8 mouse cellular contexts compared by ENCODE assay signal in genomic region chr2:92376300-92376699, GRCm38 (mm10). TPM values are rescaled to one million over a fixed set of nuclear protein-coding genes. Genes with fewer than 3 reads are reported as not detected.
A peak's percentile ranks its signal among the peaks of the same experiment; 100 is the strongest.
DNase-seq lines count a peak whose midpoint lies in the region; ATAC-seq and TF ChIP-seq lines count a peak whose summit lies in the region.

No protein-coding gene starts in this region.

- no peak overlapping the region for H3K27ac ChIP-seq in CH12.LX (ENCODE audit: insufficient read depth, low read depth)
- no peak overlapping the region for H3K27ac ChIP-seq in forebrain, embryonic 14.5 days (ENCODE audit: low read depth, low read length)
- H3K27ac ChIP-seq in liver, embryonic 14.5 days, result no peak overlapping the region

- H3K9me3 ChIP-seq in CH12.LX (replicated peaks; ENCODE audit: low read length), result no peaks in the 10 kb centered on the region
- no peaks in the 10 kb centered on the region for H3K9me3 ChIP-seq in forebrain, embryonic 14.5 days (replicated peaks; ENCODE audit: control insufficient read depth, low read length)
- no peaks in the 10 kb centered on the region for H3K9me3 ChIP-seq in liver, embryonic 14.5 days (ENCODE audit: control insufficient read depth, low read length)

- peak overlapping the region; percentile 88 to 99 (median 98) for H3K4me3 ChIP-seq in CH12.LX (replicated peaks in 1 of 3; ENCODE audit: low read depth in 2 of 3, low read length in 2 of 3, poor library complexity in 1 of 3)
- peak overlapping the region; percentile 70; the same call in 1 of the 2 replicates for H3K4me3 ChIP-seq in forebrain, embryonic 14.5 days (ENCODE audit: low read depth, low read length)
- peak overlapping the region; percentile 66 to 88 for H3K4me3 ChIP-seq in liver, embryonic 14.5 days (ENCODE audit: insufficient read depth in 1 of 2, low read depth in 2 of 2, low read length in 2 of 2)

- WGBS in forebrain, embryonic 14.5 days, result 84% methylated on average over 6 of the region's 6 CpGs
- WGBS in liver, embryonic 14.5 days (ENCODE audit: insufficient replicate concordance), result 69% methylated on average over 6 of the region's 6 CpGs

- TF ChIP-seq POLR2A in CH12.LX (IDR thresholded peaks at IDR 0.05; ENCODE audit: low read depth, low read length), result no peak

- peaks cover 23 to 66% of the 10 kb centered on the region in 2 experiments for H3K4me1 ChIP-seq in CH12.LX (ENCODE audit: control insufficient read depth in 1 of 2, insufficient read depth in 2 of 2)
- peaks cover 35% of the 10 kb centered on the region for H3K4me1 ChIP-seq in forebrain, embryonic 14.5 days (ENCODE audit: control insufficient read depth, insufficient read depth, low read length)
- H3K4me1 ChIP-seq in liver, embryonic 14.5 days (replicated peaks; ENCODE audit: control insufficient read depth in 2 of 2, insufficient read depth in 2 of 2, low read length in 1 of 2), result peaks cover 4 to 13% of the 10 kb centered on the region in 2 experiments; a peak in 3 of 4 replicates

- DNase-seq in heart, adult 11 months, result peak; percentile 91
- no peak for DNase-seq in heart, postnatal 4 days
- DNase-seq in CH12.LX (ENCODE audit: extremely low read depth), result no peak
- no peak for DNase-seq in forebrain, embryonic 14.5 days (ENCODE audit: low spot score)
- no peak for DNase-seq in liver, embryonic 14.5 days (ENCODE audit: low read depth in 3 of 3, low spot score in 3 of 3)
- DNase-seq in layer of hippocampus, postnatal 25 days (ENCODE audit: extremely low spot score in 1 of 2, low spot score in 1 of 2), result no peak
- DNase-seq in retina, embryonic 14.5 days (ENCODE audit: low spot score), result no peak
- no peak for DNase-seq in cerebellum, postnatal 4 days (ENCODE audit: low spot score in 2 of 2)

- H3K27me3 ChIP-seq in CH12.LX (replicated peaks), result peaks cover 8% of the 10 kb centered on the region
- 0 out of 2 replicates have a peak, but pooled peaks cover 1% of the 10 kb centered on the region for H3K27me3 ChIP-seq in forebrain, embryonic 14.5 days (replicated peaks; ENCODE audit: control insufficient read depth, insufficient read depth, low read length)
- peaks cover 13% of the 10 kb centered on the region for H3K27me3 ChIP-seq in liver, embryonic 14.5 days (ENCODE audit: control insufficient read depth, insufficient read depth, low read length)

- peaks cover 9% of the 10 kb centered on the region for H3K79me2 ChIP-seq in CH12.LX (replicated peaks; ENCODE audit: control insufficient read depth, extremely low read depth, insufficient read depth, poor library complexity, severe bottlenecking)

- TF ChIP-seq RAD21 in CH12.LX (IDR thresholded peaks at IDR 0.05; ENCODE audit: low read depth, low read length), result no peak

- dilution Hi-C loops in CH12.LX (cut with MboI; ENCODE audit: extremely low pct_ligation_motif_present, extremely low pct_unique_long_range_greater_than_20kb, low sequenced_read_pairs), result no loop called here

- H3K9ac ChIP-seq in CH12.LX (ENCODE audit: insufficient read depth, low read depth), result peak overlapping the region; percentile 89; the same call in 1 of the 2 replicates
- peak overlapping the region; percentile 73; the same call in 1 of the 2 replicates for H3K9ac ChIP-seq in forebrain, embryonic 14.5 days (ENCODE audit: low read length)
- H3K9ac ChIP-seq in liver, embryonic 14.5 days (replicated peaks), result peak overlapping the region; percentile 66

- TF ChIP-seq CTCF in CH12.LX (conservative IDR thresholded peaks at IDR 0.05 in 1 of 2, IDR thresholded peaks at IDR 0.05 in 1 of 2; ENCODE audit: low read depth in 2 of 2, low read length in 2 of 2), result no peak
- no peak for TF ChIP-seq CTCF in liver, embryonic 14.5 days (IDR thresholded peaks at IDR 0.05; ENCODE audit: low read depth)

- no peak for TF ChIP-seq EP300 in CH12.LX (IDR thresholded peaks at IDR 0.05; ENCODE audit: low read length)
- no peak for TF ChIP-seq EP300 in liver, embryonic 14.5 days (IDR thresholded peaks at IDR 0.05; ENCODE audit: low read depth)

- peak overlapping the region; percentile 98 for H3K4me2 ChIP-seq in CH12.LX (ENCODE audit: insufficient read depth, low read depth, poor library complexity, severe bottlenecking)
- H3K4me2 ChIP-seq in forebrain, embryonic 14.5 days (ENCODE audit: low read length), result peak overlapping the region; percentile 82
- peak overlapping the region; percentile 98 for H3K4me2 ChIP-seq in liver, embryonic 14.5 days (ENCODE audit: low read depth)

- in situ Hi-C loops in CH12.LX (cut with MboI; ENCODE audit: low pct_ligation_motif_present, low pct_unique_long_range_greater_than_20kb, low sequenced_read_pairs), result no loop called here

- peaks cover 32 to 43% of the 10 kb centered on the region in 2 experiments for H3K36me3 ChIP-seq in CH12.LX (replicated peaks in 1 of 2; ENCODE audit: control insufficient read depth in 1 of 2, insufficient read depth in 1 of 2, low read length in 1 of 2)
- peaks cover 38% of the 10 kb centered on the region for H3K36me3 ChIP-seq in forebrain, embryonic 14.5 days (ENCODE audit: control insufficient read depth, insufficient read depth, low read length)
- peaks cover 6% of the 10 kb centered on the region; the same call in 1 of the 2 replicates for H3K36me3 ChIP-seq in liver, embryonic 14.5 days (replicated peaks; ENCODE audit: control insufficient read depth, insufficient read depth, low read depth)

- no peak for ATAC-seq in forebrain, embryonic 14.5 days
- no peak for ATAC-seq in liver, embryonic 14.5 days (ENCODE audit: insufficient read depth)

TF ChIP-seq in CH12.LX, 34 proteins besides CTCF, POLR2A, EP300 and RAD21:
- TF ChIP-seq SMC3 (IDR thresholded peaks at IDR 0.05; ENCODE audit: low read depth, low read length) (no peak), MXI1 (IDR thresholded peaks at IDR 0.05; ENCODE audit: low read depth, low read length) (no peak), ELF1 (IDR thresholded peaks at IDR 0.05; ENCODE audit: low read depth, low read length) (no peak), USF2 (conservative IDR thresholded peaks at IDR 0.05; ENCODE audit: low read depth, low read length) (no peak), JUN (IDR thresholded peaks at IDR 0.05; ENCODE audit: insufficient read depth, low read depth, low read length) (no peak), MAFK (IDR thresholded peaks at IDR 0.05; ENCODE audit: insufficient replicate concordance, low read length) (no peak), ZKSCAN1 (IDR thresholded peaks at IDR 0.05; ENCODE audit: borderline replicate concordance, low read depth, low read length) (no peak)

RNA-seq across cellular contexts. Expression of gene Large2, which starts 1.6 kb away (rescaled TPM):
- under 1 TPM; 0.29 to 0.70 TPM for total RNA-seq in heart, postnatal 4 days (2021)
- total RNA-seq in CH12.LX (2012; rRNA removed), result 1.4 and 1.5 TPM in 2 replicates
- 0.19 TPM in 1 of 2 replicates, not detected in the other for total RNA-seq in CH12.LX (2014; rRNA removed)
- polyA plus RNA-seq in CH12.LX (2012; ENCODE audit: insufficient read length, low read depth), result 0.45 and 0.89 TPM in 2 replicates
- polyA plus RNA-seq in forebrain, embryonic 14.5 days (2014; fragmentation: Nextera tagmentation; extraction: Ambion mirVana), result 0.99 and 1.5 TPM in 2 replicates
- polyA plus RNA-seq in liver, embryonic 14.5 days (2012; rRNA removed), result 3.1 and 3.2 TPM in 2 replicates
- 1.9 and 2.3 TPM in 2 replicates for polyA plus RNA-seq in liver, embryonic 14.5 days (2014; fragmentation: Nextera tagmentation; extraction: Ambion mirVana)
- total RNA-seq in layer of hippocampus, postnatal 25 days (2021), result under 1 TPM; 0.34 to 0.96 TPM

RNA-seq across cellular contexts. Expression of gene Pex16, which starts 1.8 kb away (rescaled TPM):
- total RNA-seq in heart, postnatal 4 days (2021), result 10 to 100 TPM; 20.8 to 22.2 TPM
- total RNA-seq in CH12.LX (2012; rRNA removed) (35.1 and 44.0 TPM in 2 replicates), CH12.LX (2014; rRNA removed) (25.0 and 28.7 TPM in 2 replicates)
- 36.6 and 37.2 TPM in 2 replicates for polyA plus RNA-seq in CH12.LX (2012; ENCODE audit: insufficient read length, low read depth)
- 37.1 and 37.9 TPM in 2 replicates for polyA plus RNA-seq in forebrain, embryonic 14.5 days (2014; fragmentation: Nextera tagmentation; extraction: Ambion mirVana)
- polyA plus RNA-seq in liver, embryonic 14.5 days (2012; rRNA removed), result 14.8 and 15.5 TPM in 2 replicates
- polyA plus RNA-seq in liver, embryonic 14.5 days (2014; fragmentation: Nextera tagmentation; extraction: Ambion mirVana), result 19.5 and 20.9 TPM in 2 replicates
- total RNA-seq in layer of hippocampus, postnatal 25 days (2021), result 10 to 100 TPM; 31.7 to 35.5 TPM

RNA-seq across cellular contexts. Expression of gene 1700029I15Rik, which starts 6.0 kb away (rescaled TPM):
- total RNA-seq in heart, postnatal 4 days (2021), result 1 to 10 TPM; 1.2 to 1.7 TPM
- total RNA-seq in CH12.LX (2012; rRNA removed) (2.9 and 3.4 TPM in 2 replicates), CH12.LX (2014; rRNA removed) (0.39 and 0.67 TPM in 2 replicates)
- 3.0 and 5.0 TPM in 2 replicates for polyA plus RNA-seq in CH12.LX (2012; ENCODE audit: insufficient read length, low read depth)
- polyA plus RNA-seq in forebrain, embryonic 14.5 days (2014; fragmentation: Nextera tagmentation; extraction: Ambion mirVana), result 3.2 and 3.7 TPM in 2 replicates
- polyA plus RNA-seq in liver, embryonic 14.5 days (2012; rRNA removed), result 0.63 and 1.1 TPM in 2 replicates
- 0.66 and 0.85 TPM in 2 replicates for polyA plus RNA-seq in liver, embryonic 14.5 days (2014; fragmentation: Nextera tagmentation; extraction: Ambion mirVana)
- 1 to 10 TPM; 3.6 to 4.7 TPM for total RNA-seq in layer of hippocampus, postnatal 25 days (2021)

RNA-seq across cellular contexts. Expression of gene Mapk8ip1, which starts 24.8 kb away (rescaled TPM):
- 1 to 10 TPM; 7.9 to 8.1 TPM for total RNA-seq in heart, postnatal 4 days (2021)
- total RNA-seq in CH12.LX (2012; rRNA removed) (4.1 and 5.4 TPM in 2 replicates), CH12.LX (2014; rRNA removed) (5.0 and 5.5 TPM in 2 replicates)
- polyA plus RNA-seq in CH12.LX (2012; ENCODE audit: insufficient read length, low read depth), result 11.0 and 13.0 TPM in 2 replicates
- polyA plus RNA-seq in forebrain, embryonic 14.5 days (2014; fragmentation: Nextera tagmentation; extraction: Ambion mirVana), result 49.3 and 54.5 TPM in 2 replicates
- polyA plus RNA-seq in liver, embryonic 14.5 days (2012; rRNA removed), result 1.2 TPM in 2 replicates
- polyA plus RNA-seq in liver, embryonic 14.5 days (2014; fragmentation: Nextera tagmentation; extraction: Ambion mirVana), result 0.43 and 0.62 TPM in 2 replicates
- 100 to 1,000 TPM; 339 to 369 TPM for total RNA-seq in layer of hippocampus, postnatal 25 days (2021)

RNA-seq across cellular contexts. Expression of gene Cry2, which starts 57.5 kb away (rescaled TPM):
- total RNA-seq in heart, postnatal 4 days (2021), result 10 to 100 TPM; 28.5 TPM
- total RNA-seq in CH12.LX (2012; rRNA removed) (8.8 and 12.7 TPM in 2 replicates), CH12.LX (2014; rRNA removed) (3.7 and 4.3 TPM in 2 replicates)
- polyA plus RNA-seq in CH12.LX (2012; ENCODE audit: insufficient read length, low read depth), result 15.2 and 15.9 TPM in 2 replicates
- polyA plus RNA-seq in forebrain, embryonic 14.5 days (2014; fragmentation: Nextera tagmentation; extraction: Ambion mirVana), result 16.1 and 24.6 TPM in 2 replicates
- polyA plus RNA-seq in liver, embryonic 14.5 days (2012; rRNA removed), result 5.9 and 6.2 TPM in 2 replicates
- 6.0 and 7.2 TPM in 2 replicates for polyA plus RNA-seq in liver, embryonic 14.5 days (2014; fragmentation: Nextera tagmentation; extraction: Ambion mirVana)
- total RNA-seq in layer of hippocampus, postnatal 25 days (2021), result 100 to 1,000 TPM in 1 of 2 experiments, 10 to 100 TPM in 1; 85.6 to 106 TPM
